Mouse (Mus musculus) ES-CJ7 (cell line): ENCODE measurements around the gene Fbxo5.

Experiments
- DNase-seq: peaks from one replicate; pipeline ENCODE4 v3.0.0; 2011; ENCODE audit warnings: low read depth, low spot score

The Fbxo5 gene

GRCm38 (mm10) chr10:5805243-5805730 lies at the start of gene Fbxo5:
Gene Fbxo5 (minus strand): TSS chr10:5805600.
- DNase-seq: peak; percentile 98

GRCm38 (mm10) chr10:5853290-5853868 lies 48.0 kb upstream of the Fbxo5 start:
- DNase-seq: no peak

GRCm38 (mm10) chr10:5846939-5847338 lies 41.5 kb upstream of the Fbxo5 start:
- DNase-seq: no peak

- peak; percentile 79 for DNase-seq
Observed at GRCm38 (mm10) chr10:5841369-5841768, 36.0 kb upstream of the Fbxo5 start.

GRCm38 (mm10) chr10:5826336-5827025 lies 21.1 kb upstream of the Fbxo5 start:
- DNase-seq: no peak

- DNase-seq: peak; percentile 79
Observed at GRCm38 (mm10) chr10:5824779-5825178, 19.4 kb upstream of the Fbxo5 start.

- peak; percentile 98 for DNase-seq
Observed at GRCm38 (mm10) chr10:5823740-5824491, 18.5 kb upstream of the Fbxo5 start, which contains the start of gene Mtrf1l. Gene Mtrf1l (minus strand): TSS chr10:5823910.

- no peak for DNase-seq
Observed at GRCm38 (mm10) chr10:5823291-5823739, 17.9 kb upstream of the Fbxo5 start.

GRCm38 (mm10) chr10:5818772-5819171 lies 13.4 kb upstream of the Fbxo5 start:
- no peak for DNase-seq

GRCm38 (mm10) chr10:5815968-5816367 lies 10.6 kb upstream of the Fbxo5 start:
- no peak for DNase-seq

GRCm38 (mm10) chr10:5813724-5814123 lies 8.3 kb upstream of the Fbxo5 start:
- no peak for DNase-seq

GRCm38 (mm10) chr10:5807683-5808082 lies 2.3 kb upstream of the Fbxo5 start:
- no peak for DNase-seq

GRCm38 (mm10) chr10:5806996-5807395 lies 1.6 kb upstream of the Fbxo5 start:
- no peak for DNase-seq

- no peak for DNase-seq
Observed at GRCm38 (mm10) chr10:5806416-5806815, 1.0 kb upstream of the Fbxo5 start.

- DNase-seq: peak; percentile 96
Observed at GRCm38 (mm10) chr10:5805731-5806307, 419 bp upstream of the Fbxo5 start.

- DNase-seq: peak; percentile 43
Observed at GRCm38 (mm10) chr10:5804691-5805156, 676 bp downstream of the Fbxo5 start.

- peak; percentile 36 for DNase-seq
Observed at GRCm38 (mm10) chr10:5803739-5804138, 1.7 kb downstream of the Fbxo5 start.

GRCm38 (mm10) chr10:5802866-5803265 lies 2.5 kb downstream of the Fbxo5 start:
- no peak for DNase-seq

- DNase-seq: peak; percentile 54
Observed at GRCm38 (mm10) chr10:5800490-5800889, 4.9 kb downstream of the Fbxo5 start.

GRCm38 (mm10) chr10:5798069-5798468 lies 7.3 kb downstream of the Fbxo5 start:
- no peak for DNase-seq

- DNase-seq: no peak
Observed at GRCm38 (mm10) chr10:5790657-5791056, 14.7 kb downstream of the Fbxo5 start.

- DNase-seq: peak; percentile 48
Observed at GRCm38 (mm10) chr10:5786923-5787322, 18.5 kb downstream of the Fbxo5 start.
